Mouse (Mus musculus) lung, postnatal 0 days (tissue): ENCODE measurements at regions not wholly inside any gene's neighbourhood (a gene's known extent, or its start where the extent isn't known, plus 50 kb on each side); places are given as distances from the start of the nearest gene placed in this dataset.

ENCODE experiments used
- CTCF ChIP-seq: IDR thresholded peaks from 2 replicates; pipeline ENCODE4 v1.5.1; 2016; ENCODE audit warnings: antibody characterized with exemption, mild to moderate bottlenecking
- EP300 ChIP-seq: IDR thresholded peaks from 2 replicates; pipeline ENCODE4 v1.6.1; 2016; ENCODE audit warnings: antibody characterized with exemption, mild to moderate bottlenecking, control low read depth

- no peak for TF ChIP-seq CTCF
- no peak for TF ChIP-seq EP300
These were observed 78.6 kb upstream of the Nkx1-1 start for GRCm38 (mm10) chr5:33512253-33512884.
